In the genomic region with DNA sequence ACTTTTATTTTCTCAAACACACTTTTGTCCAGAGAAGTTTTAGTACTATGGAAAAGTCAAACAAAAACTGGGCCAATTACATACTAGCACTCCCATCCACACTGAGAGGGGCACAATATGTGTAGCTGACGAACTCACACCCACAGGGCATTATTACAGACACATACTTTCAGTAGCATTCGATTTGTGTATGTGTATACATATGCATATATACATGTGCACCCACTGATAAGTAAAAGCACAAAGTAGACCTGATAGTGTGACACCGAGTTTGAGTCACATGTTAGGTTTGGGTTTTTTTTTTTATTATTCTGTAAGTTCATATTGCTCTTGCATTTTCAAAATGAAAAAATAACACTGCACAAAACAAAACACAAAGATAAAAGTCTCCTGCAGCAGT, we compare ENCODE assay signal across 24 mouse cellular contexts.
DNase-seq lines count a peak whose midpoint lies in the region; ATAC-seq and TF ChIP-seq lines count a peak whose summit lies in the region.
"Had no signal": no experiment of that assay in that cellular context is flagged by ENCODE, and none has a peak within 500 bp of the region (broad histone marks: within the 10 kb centered on the region; RNA-seq: fewer than 3 reads in every experiment).

No protein-coding gene starts in this region.

- H3K36me3 ChIP-seq in liver, embryonic 11.5 days (ENCODE audit: control insufficient read depth, insufficient read depth, low read length): no peaks in the 10 kb centered on the region; the same call in 1 of the 2 replicates
- no peaks in the 10 kb centered on the region for H3K36me3 ChIP-seq in liver, postnatal 0 days (replicated peaks; ENCODE audit: insufficient read depth, low read length)
- H3K36me3 ChIP-seq in liver, embryonic 16.5 days (ENCODE audit: control insufficient read depth, insufficient read depth): no peaks in the 10 kb centered on the region
- H3K36me3 ChIP-seq: embryonic facial prominence, embryonic 12.5 days; G1E; heart, embryonic 15.5 days; hindbrain, embryonic 13.5 days had no signal

- H3K4me3 ChIP-seq in liver, embryonic 11.5 days (ENCODE audit: low read depth, low read length): no peak overlapping the region
- no peak overlapping the region for H3K4me3 ChIP-seq in liver, postnatal 0 days (ENCODE audit: low read depth, low read length)
- no peak overlapping the region for H3K4me3 ChIP-seq in liver, embryonic 16.5 days (ENCODE audit: low read depth, low read length)
- H3K4me3 ChIP-seq: embryonic facial prominence, embryonic 12.5 days; forebrain, embryonic 13.5 days; heart, adult 2 months; heart, embryonic 15.5 days; hindbrain, embryonic 13.5 days had no signal

- no peaks in the 10 kb centered on the region for H3K9me3 ChIP-seq in liver, embryonic 11.5 days (ENCODE audit: control insufficient read depth, low read length)
- H3K9me3 ChIP-seq in liver, postnatal 0 days (ENCODE audit: low read length): no peaks in the 10 kb centered on the region
- H3K9me3 ChIP-seq in liver, embryonic 16.5 days (replicated peaks; ENCODE audit: control insufficient read depth, low read length): no peaks in the 10 kb centered on the region
- H3K9me3 ChIP-seq: embryonic facial prominence, embryonic 12.5 days; forebrain, embryonic 13.5 days; G1E; heart, embryonic 15.5 days; hindbrain, embryonic 13.5 days had no signal

- H3K9ac ChIP-seq in liver, embryonic 11.5 days (ENCODE audit: low read depth, low read length): no peak overlapping the region
- no peak overlapping the region for H3K9ac ChIP-seq in liver, postnatal 0 days (replicated peaks)
- no peak overlapping the region for H3K9ac ChIP-seq in liver, embryonic 16.5 days (ENCODE audit: low read depth, low read length)
- H3K9ac ChIP-seq: embryonic facial prominence, embryonic 12.5 days; forebrain, embryonic 13.5 days; forebrain, postnatal 0 days; heart, embryonic 15.5 days; hindbrain, embryonic 13.5 days had no signal

- peak; percentile 83 for ATAC-seq in liver, embryonic 11.5 days (replicated peaks; ENCODE audit: low FRiP score)
- no peak for ATAC-seq in liver, postnatal 0 days
- ATAC-seq in erythroid progenitor cell, adult 5-6 weeks (replicated peaks; ENCODE audit: low FRiP score, poor library complexity, severe bottlenecking): peak; percentile 61; the same call in 1 of the 2 replicates
- ATAC-seq in liver, embryonic 16.5 days (ENCODE audit: low read depth): peak; percentile 82
- ATAC-seq: CD4-positive, CD25-positive, alpha-beta regulatory T cell, adult 4 months; forebrain, embryonic 13.5 days; forebrain, postnatal 0 days; hindbrain, postnatal 0 days had no signal

- no peak overlapping the region; the same call in 1 of the 2 replicates for H3K27ac ChIP-seq in liver, embryonic 11.5 days (ENCODE audit: low read depth, low read length)
- no peak overlapping the region for H3K27ac ChIP-seq in liver, postnatal 0 days (ENCODE audit: low read depth)
- no peak overlapping the region for H3K27ac ChIP-seq in liver, embryonic 16.5 days (ENCODE audit: low read length)
- H3K27ac ChIP-seq: embryonic facial prominence, embryonic 12.5 days; forebrain, embryonic 13.5 days; heart, adult 2 months; heart, embryonic 15.5 days; hindbrain, embryonic 13.5 days; hindbrain, postnatal 0 days had no signal

- no peaks in the 10 kb centered on the region for H3K4me1 ChIP-seq in liver, embryonic 11.5 days (replicated peaks; ENCODE audit: control insufficient read depth, insufficient read depth, low read length)
- H3K4me1 ChIP-seq in liver, postnatal 0 days (ENCODE audit: insufficient read depth): peaks cover 2% of the 10 kb centered on the region; the same call in 1 of the 2 replicates
- peaks cover 3% of the 10 kb centered on the region for H3K4me1 ChIP-seq in liver, embryonic 16.5 days (ENCODE audit: control insufficient read depth, low read depth, low read length)
- H3K4me1 ChIP-seq: embryonic facial prominence, embryonic 12.5 days; forebrain, embryonic 13.5 days; heart, embryonic 15.5 days had no signal

- H3K27me3 ChIP-seq in liver, embryonic 11.5 days (replicated peaks; ENCODE audit: control insufficient read depth, insufficient read depth, low read length): no peaks in the 10 kb centered on the region
- no peaks in the 10 kb centered on the region for H3K27me3 ChIP-seq in liver, postnatal 0 days (ENCODE audit: insufficient read depth, low read length)
- H3K27me3 ChIP-seq in liver, embryonic 16.5 days (ENCODE audit: control insufficient read depth, insufficient read depth, low read depth, low read length): no peaks in the 10 kb centered on the region
- H3K27me3 ChIP-seq: embryonic facial prominence, embryonic 12.5 days; forebrain, embryonic 13.5 days; heart, embryonic 15.5 days; hindbrain, embryonic 13.5 days had no signal

- TF ChIP-seq CTCF in liver, postnatal 0 days (IDR thresholded peaks at IDR 0.05; ENCODE audit: low read depth): no peak

- TF ChIP-seq EP300 in liver, postnatal 0 days (IDR thresholded peaks at IDR 0.05; ENCODE audit: low read depth): no peak

- no peak overlapping the region for H3K4me2 ChIP-seq in liver, embryonic 11.5 days
- H3K4me2 ChIP-seq in liver, postnatal 0 days (ENCODE audit: low read depth, low read length): no peak overlapping the region
- 0 out of 2 replicates have a peak overlapping the region, but pooled peaks have one; percentile 13 for H3K4me2 ChIP-seq in liver, embryonic 16.5 days (ENCODE audit: low read depth, low read length)
- H3K4me2 ChIP-seq: embryonic facial prominence, embryonic 12.5 days; forebrain, embryonic 13.5 days; heart, embryonic 11.5 days; heart, embryonic 15.5 days; hindbrain, embryonic 13.5 days had no signal

- DNase-seq in liver, embryonic 11.5 days (ENCODE audit: low spot score): no peak
- DNase-seq in liver, postnatal 0 days: no peak
- no peak for DNase-seq in kidney, adult 8-10 months
- no peak for DNase-seq in kidney, postnatal 25 days
- no peak for DNase-seq in lung, postnatal 36 days
- DNase-seq: adrenal gland, postnatal 14 days; B cell, adult 2 months; cerebellum, adult 2 months; cerebellum, postnatal 10 days; embryo, embryonic 11 days; forebrain, postnatal 0 days; gastrocnemius, postnatal 14 days; heart, adult 2 months; heart, postnatal 14 days had no signal

- WGBS in liver, embryonic 11.5 days: 69% methylated on average over 3 of the region's 3 CpGs
- WGBS in liver, postnatal 0 days (ENCODE audit: insufficient replicate concordance): 60% methylated on average over 3 of the region's 3 CpGs
- 31% methylated on average over 3 of the region's 3 CpGs for WGBS in liver, embryonic 16.5 days (ENCODE audit: insufficient replicate concordance)
